Mouse (Mus musculus): Measurements from ENCODE around the gene Snai3.

- no peak for TF ChIP-seq POLR2A (IDR thresholded peaks at IDR 0.05; ENCODE audit: borderline replicate concordance, control insufficient read depth, low read depth, low read length)
- peak; percentile 97 for TF ChIP-seq CTCF (IDR thresholded peaks at IDR 0.05; ENCODE audit: control insufficient read depth, insufficient read depth, low read length)
Observed at GRCm38 (mm10) chr8:122500856-122501255, 40.3 kb upstream of the Snai3 start.
